Mouse (Mus musculus) midbrain, embryonic 11.5 days (tissue): Measurements from ENCODE around the gene Bpifa2. TPM values are rescaled to one million over a fixed set of nuclear protein-coding genes. Genes with fewer than 3 reads are reported as not detected.

ENCODE experiments used
- polyA plus RNA-seq: library from polyadenylated mRNA; unstranded; fragments of >200 nt; fragmentation: Nextera tagmentation; extraction: Ambion mirVana; gene quantifications from 2 replicates; pipeline ENCODE4 v1.2.1, GENCODE M21; 2014

The Bpifa2 gene
- polyA plus RNA-seq, 1 experiment from 2014 or later = not detected

Other genes starting within 250 kb of the Bpifa2 start
- 0.12 TPM in 1 of 2 replicates, not detected in the other for gene Efcab8, start 228.3 kb upstream of the Bpifa2 start, polyA plus RNA-seq
- not detected in 2 replicates for gene Sun5, start 137.2 kb upstream of the Bpifa2 start, polyA plus RNA-seq
- gene Bpifb2, start 133.2 kb upstream of the Bpifa2 start, polyA plus RNA-seq = not detected in 2 replicates
- gene Bpifb6, start 107.9 kb upstream of the Bpifa2 start, polyA plus RNA-seq = not detected in 2 replicates
- not detected in 2 replicates for gene Bpifb3, start 90.0 kb upstream of the Bpifa2 start, polyA plus RNA-seq
- 0.18 TPM in 1 of 2 replicates, not detected in the other for gene Bpifb4, start 70.1 kb upstream of the Bpifa2 start, polyA plus RNA-seq
- not detected in 2 replicates for gene Bpifa6, start 33.3 kb upstream of the Bpifa2 start, polyA plus RNA-seq
- not detected in 2 replicates for gene Bpifa3, start 122.1 kb downstream of the Bpifa2 start, polyA plus RNA-seq
- gene Bpifa1, start 134.6 kb downstream of the Bpifa2 start, polyA plus RNA-seq = not detected in 2 replicates
- gene Bpifa5, start 154.3 kb downstream of the Bpifa2 start, polyA plus RNA-seq = not detected in 2 replicates
- not detected in 2 replicates for gene Bpifb1, start 182.6 kb downstream of the Bpifa2 start, polyA plus RNA-seq
- gene Bpifb5, start 215.5 kb downstream of the Bpifa2 start, polyA plus RNA-seq = 0.10 and 0.26 TPM in 2 replicates
- not detected in 2 replicates for gene Bpifb9a, start 249.6 kb downstream of the Bpifa2 start, polyA plus RNA-seq